Mouse (Mus musculus) large intestine, adult 2 months (tissue): ENCODE data around the gene Cckbr. TPM values are rescaled to one million over a fixed set of nuclear protein-coding genes. Genes with fewer than 3 reads are reported as not detected.
"Not testable (repeated sequence)": the region's sequence is repeated elsewhere in the genome, so short reads cannot be mapped to it uniquely, and the experiment has no call there.

Experiments used
- DNase-seq: peaks from one replicate; pipeline ENCODE4 v3.0.0-alpha.2; 2012; ENCODE audit warnings: low read depth, low spot score
- WGBS: fragments of 180-500 bp; shearing (Covaris S2); methylation state at CpG from one replicate; pipeline ENCODE4 v1.1.7; 2018; 5-methylcytosine and 5-hydroxymethylcytosine counted together
- polyA plus RNA-seq: library from polyadenylated mRNA; depleted of rRNA; stranded (reverse); fragments of >200 nt; gene quantifications from 2 replicates; pipeline ENCODE4 v1.2.3, GENCODE M21; 2012

Gene Cckbr
- polyA plus RNA-seq, 1 experiment: not detected

DNA sequence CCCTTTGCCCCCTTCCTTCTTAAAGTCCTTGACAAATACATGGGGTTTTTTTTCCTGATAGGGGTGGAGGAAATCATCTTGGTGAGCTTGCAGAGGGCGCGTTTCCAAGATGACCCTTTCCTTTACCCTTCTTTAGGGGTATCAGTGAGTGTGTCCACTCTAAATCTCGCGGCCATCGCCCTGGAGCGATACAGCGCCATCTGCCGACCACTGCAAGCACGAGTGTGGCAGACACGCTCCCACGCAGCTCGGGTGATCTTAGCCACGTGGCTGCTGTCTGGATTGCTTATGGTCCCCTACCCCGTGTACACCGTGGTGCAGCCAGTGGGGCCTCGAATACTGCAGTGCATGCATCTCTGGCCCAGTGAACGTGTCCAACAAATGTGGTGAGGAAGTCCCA is 8.3 kb downstream of the Cckbr start:
- whole genome bisulfite sequencing: 86% methylated on average over 17 of the region's 17 CpGs

DNA sequence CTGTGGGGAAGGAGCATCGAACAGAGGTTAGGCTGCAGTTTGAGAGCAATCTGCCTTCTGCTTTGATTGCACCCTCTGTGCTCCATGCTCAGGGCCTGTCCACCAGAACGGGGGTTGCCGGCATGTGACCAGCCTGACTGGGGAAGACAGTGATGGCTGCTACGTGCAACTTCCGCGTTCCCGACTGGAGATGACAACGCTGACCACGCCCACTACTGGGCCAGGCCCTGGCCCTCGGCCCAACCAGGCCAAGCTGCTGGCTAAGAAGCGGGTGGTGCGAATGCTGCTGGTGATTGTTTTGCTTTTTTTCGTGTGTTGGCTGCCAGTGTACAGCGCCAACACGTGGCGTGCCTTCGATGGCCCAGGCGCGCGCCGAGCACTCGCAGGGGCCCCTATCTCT is 9.3 kb downstream of the Cckbr start:
- DNase-seq: no peak
- WGBS: 84% methylated on average over 22 of the region's 22 CpGs

More for the DNA sequence above, 8.3 kb downstream of the Cckbr start:
- DNase-seq: no peak

DNA sequence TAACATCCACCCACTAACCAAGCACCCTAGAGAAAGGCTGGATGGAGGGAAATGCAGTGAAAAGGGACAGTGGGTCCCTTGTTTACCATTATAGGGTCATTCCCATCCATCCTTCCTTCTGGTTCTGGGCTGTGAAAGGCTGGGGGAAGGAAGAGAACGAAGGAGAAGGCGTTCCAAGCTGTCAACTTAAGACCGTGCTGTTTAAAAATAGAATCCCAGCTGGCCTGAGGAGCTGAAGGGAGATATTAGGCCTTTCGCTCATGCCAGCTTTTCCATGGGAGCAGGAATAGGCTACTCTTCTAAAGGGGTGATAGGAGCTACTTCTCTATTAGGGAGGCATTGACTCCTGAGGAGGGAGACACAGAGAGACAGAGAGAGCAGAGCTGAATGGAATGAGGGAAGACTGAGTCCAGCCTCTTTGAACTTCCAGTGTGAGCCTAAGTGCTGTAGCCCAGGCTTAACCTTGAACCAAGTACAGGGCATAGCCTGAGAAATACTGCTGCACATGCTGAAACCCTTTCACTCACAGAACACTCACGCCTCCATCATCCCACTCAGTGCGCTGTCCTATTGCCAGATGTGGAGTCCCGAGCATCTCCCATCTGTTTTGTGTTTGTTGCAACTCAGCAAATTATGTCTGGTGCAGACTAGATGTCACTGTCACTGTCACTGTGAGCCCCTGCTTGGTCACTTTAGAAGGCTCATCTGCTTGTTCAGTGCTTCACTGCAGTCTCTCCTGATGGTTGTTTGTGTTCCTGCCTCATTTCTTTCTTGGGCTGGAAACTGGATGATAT is 12.6 kb downstream of the Cckbr start:
- DNase-seq: no peak
- 71% methylated on average over 7 of the region's 7 CpGs for whole genome bisulfite sequencing

DNA sequence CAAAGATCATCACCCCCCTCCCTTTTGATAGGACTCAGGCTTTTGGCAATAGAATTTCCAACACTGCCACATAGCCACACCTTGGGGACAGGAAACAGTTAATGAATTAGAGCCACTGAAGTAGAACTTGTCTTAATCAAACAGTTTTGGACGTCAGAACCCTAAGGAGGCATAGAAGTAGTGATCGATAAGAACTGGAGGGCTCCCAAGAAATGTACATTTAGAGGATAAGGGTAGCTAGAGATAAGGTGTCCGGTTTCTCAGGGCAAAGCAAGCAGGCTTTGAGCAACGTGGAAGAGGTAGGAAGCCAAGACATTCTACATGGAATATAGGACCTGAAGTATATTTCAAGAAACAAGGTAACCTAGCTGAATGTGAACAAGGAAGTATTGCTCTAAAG is 15.9 kb downstream of the Cckbr start:
- 48% methylated on average over 4 of the region's 4 CpGs for WGBS
- no peak for DNase-seq

DNA sequence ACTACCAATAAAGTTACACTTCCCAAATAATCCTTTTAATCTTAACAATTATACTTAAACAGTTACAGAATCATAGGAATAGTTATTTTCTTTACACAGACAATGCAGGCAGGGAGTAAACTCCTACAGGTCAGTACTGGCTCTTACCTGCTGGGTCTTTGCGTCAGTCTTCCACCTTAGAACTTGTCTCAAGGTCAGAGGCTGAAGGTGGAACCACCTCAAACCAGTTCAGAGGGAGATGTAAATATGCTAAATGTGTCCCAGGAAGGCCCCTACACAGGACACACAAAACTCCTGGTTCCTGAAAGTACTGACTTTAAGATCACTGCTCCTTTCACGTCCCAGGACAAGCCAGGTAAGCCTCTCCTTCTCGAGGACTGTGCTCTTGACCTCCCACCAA is 19.5 kb downstream of the Cckbr start:
- DNase-seq: no peak
- whole genome bisulfite sequencing: 55% methylated on average over 3 of the region's 3 CpGs

DNA sequence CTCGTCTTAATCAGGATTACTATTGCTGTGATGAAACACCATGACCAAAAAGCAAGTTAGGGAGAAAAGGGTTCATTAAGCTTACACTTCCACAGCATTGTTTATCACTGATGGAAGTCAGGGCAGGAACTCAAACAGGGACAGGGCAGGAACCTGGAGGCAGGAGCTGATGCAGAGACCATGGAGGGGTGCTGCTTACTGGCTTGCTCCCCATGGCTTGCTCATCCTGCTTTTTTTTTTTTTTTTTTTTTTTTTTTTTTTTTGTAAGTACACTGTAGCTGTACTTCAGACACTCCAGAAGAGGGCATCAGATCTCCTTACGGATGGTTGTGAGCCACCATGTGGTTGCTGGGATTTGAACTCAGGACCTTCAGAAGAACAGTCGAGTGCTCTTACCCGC is 27.8 kb downstream of the Cckbr start:
- WGBS: 85% methylated on average over 4 of the region's 4 CpGs
- not testable (repeated sequence) for DNase-seq

DNA sequence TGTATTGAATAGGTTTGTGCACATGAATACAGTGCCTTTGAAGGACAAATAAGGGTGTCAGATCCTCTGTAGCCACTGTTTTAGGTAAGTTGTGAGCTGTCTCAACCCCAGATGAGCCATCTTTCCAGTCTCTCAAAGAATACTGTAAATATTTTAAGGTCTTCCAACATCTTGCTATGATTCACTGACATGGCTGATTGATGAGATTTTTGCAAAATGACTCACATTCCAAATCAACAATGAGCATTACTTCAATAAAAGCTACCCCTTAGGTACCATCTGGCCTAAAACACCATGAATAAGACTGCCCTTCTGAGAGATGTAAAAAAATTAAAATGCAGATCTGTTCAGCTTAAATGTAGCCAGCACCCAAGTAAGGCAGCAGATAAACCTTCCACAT is 33.0 kb downstream of the Cckbr start:
- no peak for DNase-seq

DNA sequence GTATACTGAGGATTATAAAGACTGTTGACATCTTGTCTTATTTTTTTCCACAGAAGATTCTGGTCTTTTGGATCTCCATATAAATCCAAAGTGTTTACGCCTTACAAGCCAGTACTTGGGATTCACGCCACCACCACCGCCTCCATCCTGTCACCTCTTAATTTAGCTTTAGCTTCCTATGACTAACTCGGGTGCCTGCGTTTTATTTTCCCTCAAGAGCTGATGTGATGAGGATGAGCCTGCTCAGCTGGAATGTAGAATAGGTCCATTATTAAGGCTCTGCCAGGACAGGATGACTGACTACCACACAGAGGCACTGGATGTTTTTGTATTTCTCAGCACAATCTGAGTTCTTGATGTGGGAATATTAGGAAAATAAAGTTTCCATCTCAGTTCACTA is 40.0 kb downstream of the Cckbr start:
- whole genome bisulfite sequencing: 72% methylated on average over 5 of the region's 5 CpGs
- DNase-seq: not testable (repeated sequence)

DNA sequence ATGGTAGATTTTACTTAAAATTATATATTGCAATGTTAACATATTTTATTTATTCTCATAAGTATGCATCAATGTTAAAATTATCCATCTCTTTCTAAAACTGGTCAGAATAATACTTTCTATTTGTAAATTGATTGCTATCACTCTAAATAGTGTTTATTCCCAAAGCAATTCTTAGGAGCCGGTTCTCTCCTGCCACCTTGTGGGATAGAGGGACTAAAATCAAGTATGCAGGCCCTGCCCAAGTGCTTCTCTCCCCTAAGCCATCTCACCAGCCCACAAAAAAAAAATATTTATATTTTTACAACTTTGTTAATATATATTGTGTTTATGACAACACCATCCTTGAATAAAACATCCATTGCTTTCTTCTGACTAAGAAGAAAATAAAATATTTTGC is 47.1 kb downstream of the Cckbr start:
- WGBS: 44% methylated on average over 1 of the region's 1 CpGs
- no peak for DNase-seq

DNA sequence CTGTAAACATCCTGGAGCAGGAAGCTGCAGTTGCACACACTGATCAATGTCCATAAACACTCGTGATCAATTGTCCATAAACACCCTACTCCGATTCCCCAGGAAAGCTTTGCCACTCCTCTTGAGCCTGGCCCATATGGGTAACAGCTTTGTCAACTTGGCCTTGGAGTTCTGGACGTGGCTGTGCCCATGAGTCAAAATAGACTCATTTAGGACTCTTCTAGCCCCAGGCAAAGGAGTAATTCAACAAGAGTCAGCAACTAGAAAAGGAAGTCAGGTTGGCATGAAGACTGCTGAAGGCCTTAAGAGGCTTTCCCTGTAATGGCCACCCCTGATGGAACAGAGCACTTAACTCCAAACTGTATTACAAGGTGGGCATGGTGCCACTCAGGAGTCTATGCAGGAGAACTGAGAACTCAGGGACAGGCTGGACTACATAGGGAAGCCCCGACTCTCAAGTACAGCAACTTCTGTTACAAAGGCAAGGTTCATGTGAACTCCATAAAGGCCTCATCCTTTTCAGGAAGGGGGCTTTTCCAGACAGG is 49.3 kb downstream of the Cckbr start:
- no peak for DNase-seq
- 54% methylated on average over 4 of the region's 4 CpGs for WGBS

DNA sequence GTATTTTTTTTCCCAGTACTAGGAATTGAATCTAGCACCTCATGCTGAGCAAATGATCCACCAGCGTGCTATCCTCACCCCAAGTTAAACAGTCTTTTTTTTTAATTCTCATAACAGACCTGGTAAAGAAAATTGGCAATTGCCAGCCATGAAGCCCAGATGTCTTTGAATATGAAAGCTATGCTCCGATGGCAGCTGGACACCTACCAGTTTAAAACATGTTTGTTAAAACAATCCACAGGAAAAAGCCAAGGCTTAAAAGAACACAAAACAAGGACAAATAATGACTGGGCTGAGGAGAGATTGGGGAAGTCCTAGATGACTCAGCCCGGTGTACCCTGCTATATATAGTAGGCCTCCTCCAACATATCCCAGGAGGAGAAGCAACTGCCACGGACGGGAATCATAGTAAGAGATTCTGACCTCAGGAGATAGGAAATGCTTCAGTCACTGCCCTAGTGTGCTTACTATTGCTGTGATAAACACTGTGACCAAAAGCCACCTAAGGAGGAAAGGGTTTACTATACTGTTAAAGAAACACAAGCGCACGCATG is 49.9 kb downstream of the Cckbr start:
- no peak for DNase-seq
- 70% methylated on average over 7 of the region's 7 CpGs for WGBS

DNA sequence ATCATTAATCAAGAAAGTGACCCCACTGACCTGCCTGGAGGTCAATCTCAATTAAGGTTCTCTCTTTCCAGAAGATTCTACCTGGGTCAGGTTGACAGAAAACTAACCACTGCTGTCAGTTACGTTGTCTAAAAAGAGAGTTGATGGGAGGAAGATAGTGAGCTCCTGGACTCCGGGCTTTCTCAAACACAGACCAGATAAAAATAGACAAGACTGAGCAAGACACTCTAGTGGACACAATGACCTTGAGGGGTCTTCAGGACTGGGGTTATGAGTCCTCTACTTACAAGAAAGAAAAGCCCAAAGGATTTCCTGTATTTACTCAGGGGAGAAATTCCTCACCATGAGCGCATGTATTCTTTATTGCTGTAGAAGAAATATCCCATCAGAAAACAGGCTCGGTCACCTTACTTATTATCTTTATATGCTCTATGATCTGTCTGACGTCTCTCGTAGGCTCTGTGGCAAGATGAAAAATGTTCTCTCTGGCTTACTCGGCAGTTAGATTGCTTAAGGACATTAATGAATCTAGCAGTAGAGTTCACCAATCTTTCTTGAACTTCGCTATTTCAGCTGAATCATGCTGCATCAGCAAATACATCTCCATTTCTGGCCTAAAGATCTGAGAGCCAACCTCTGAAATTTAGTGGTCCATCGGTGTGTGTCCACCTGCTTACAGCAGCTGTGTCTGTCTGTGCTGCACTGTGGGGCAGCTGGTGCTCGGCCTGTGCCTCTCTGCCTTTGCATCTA is 51.3 kb downstream of the Cckbr start:
- 60% methylated on average over 10 of the region's 10 CpGs for WGBS
- no peak for DNase-seq

DNA sequence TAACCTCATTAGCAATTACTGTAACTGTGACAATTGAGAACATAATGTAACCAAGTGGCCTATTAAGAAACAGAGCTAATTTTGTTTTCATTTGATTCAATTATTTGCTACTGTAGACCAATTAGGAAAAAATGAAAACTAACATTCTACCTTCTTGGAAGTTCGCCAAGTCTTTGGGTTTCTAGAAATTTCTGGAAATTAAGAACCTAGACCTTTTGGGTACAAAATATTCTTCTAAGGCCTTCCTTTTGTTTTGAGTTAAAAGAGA is 51.8 kb downstream of the Cckbr start:
- 92% methylated on average over 1 of the region's 1 CpGs for WGBS
- no peak for DNase-seq

DNA sequence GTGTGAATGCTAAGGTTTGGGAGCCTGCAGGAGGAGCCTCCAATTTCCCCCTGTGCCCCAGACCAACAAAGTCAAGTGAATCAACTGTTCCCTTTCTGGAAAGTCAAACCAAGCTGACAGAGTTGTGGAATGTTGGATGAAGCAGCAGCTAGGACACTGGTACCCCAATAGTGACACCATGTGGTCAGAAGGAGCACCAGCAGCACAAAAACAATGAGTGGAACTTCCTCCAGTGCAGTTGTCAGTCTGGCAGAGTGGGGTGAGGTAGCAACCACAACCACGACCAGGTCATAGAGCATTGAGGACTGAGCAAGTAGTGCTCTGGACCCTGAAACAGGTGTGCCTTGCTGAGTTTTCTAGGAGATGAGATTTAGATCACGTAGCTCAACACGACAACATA is 52.3 kb downstream of the Cckbr start:
- no peak for DNase-seq
- 64% methylated on average over 3 of the region's 3 CpGs for WGBS

DNA sequence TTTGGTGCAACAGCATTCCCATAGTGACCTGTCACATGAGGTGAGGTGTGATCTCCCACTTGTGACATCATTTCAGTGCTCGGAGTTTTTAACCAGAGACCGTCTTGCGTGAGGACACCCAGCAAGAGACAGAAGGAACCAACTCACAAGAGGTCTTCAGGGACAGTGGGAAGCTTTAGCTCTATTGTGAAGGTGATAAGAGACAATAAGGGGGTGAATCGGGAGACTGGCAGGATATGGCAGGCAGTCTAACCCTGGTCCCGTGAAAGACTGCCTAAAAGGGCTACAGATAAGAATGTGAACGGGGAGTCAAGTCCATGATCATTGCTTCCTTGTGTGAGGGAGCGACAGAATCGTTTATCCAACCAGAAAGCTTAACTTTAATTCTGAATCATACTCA is 52.8 kb downstream of the Cckbr start:
- no peak for DNase-seq
- WGBS: 79% methylated on average over 8 of the region's 8 CpGs

DNA sequence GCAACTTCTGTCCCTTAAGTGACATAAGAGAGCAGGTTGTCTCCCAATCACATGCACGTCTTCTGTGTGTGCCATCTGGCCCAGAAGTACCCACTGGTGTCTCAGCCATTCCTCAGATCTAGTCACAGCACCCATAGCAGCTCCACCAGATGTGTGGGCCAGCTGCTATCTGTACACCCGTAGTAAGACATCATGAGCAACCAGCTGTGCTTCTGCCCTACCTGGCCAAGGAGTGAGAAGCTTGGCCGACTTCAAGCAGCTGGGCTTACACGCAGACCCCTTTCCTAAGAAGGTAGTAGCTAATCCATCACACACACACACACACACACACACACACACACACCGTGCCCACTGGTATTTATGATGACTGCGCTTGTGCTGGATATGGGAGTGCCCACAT is 53.7 kb downstream of the Cckbr start:
- 73% methylated on average over 6 of the region's 6 CpGs for WGBS
- DNase-seq: no peak

DNA sequence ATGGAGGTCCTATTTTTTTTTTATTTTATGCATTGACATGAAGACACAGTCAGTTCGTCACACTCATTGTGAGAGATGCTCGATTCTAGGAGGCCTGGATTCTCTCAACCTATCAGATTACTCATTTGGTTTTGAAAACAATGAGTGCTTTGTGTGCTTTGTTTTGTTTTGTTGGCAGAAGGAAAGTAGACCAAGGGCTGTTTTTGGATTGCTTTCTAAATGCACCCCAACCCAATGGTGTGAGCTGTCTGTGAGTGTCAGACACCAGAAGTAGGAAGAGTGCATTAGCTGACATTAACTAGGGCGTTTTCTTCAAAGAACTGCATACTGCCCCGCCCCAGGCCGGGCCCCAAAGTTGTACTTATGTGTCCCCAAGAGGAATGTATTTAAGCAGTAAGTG is 54.5 kb downstream of the Cckbr start:
- no peak for DNase-seq
- 45% methylated on average over 5 of the region's 5 CpGs for WGBS

DNA sequence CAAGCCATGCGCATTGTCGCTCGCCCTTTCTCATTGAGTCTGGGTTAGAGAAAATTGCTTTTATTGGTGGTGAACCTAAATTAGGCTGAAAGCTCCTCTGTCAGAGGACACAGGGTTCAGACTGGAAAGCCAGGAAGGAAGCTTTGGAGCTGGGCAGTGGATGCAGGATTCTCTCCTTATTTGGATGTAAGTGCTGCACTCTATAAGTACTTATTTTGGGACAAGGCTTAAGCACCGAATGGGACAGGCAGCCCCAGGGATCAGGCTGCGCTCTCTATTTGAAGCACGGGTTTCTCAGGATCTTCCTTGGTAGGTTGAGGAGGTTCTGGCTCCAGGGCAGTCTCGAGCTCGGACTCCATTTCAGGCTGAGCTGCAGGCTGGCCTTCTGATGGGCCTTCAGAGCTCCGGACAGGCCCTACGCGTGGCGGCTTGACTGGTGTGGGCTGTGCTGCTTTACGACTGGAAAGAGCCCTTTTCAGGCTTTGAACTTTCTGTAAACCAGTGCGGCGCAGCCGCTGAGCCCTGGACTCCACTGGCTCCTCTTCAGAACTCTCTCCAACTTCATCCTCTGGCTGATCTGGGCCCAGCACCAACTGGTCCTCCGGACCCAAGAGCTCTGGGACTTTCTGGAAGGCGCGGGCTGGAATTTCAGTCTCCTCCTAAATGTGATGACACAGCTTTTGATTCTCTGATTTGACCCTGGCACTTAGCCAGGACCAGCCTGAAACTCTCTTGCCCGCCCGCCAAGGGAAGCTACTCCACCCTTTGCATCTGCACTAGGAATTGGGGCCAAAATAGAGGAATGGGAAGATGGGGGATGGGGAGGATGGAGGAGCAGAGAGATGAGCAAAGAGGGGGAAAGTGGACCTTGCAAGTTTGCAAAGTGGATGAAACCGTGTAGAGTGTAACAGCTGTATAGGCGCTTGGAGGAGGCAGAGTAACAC is 55.3 kb downstream of the Cckbr start:
- no peak for DNase-seq
- WGBS: 54% methylated on average over 23 of the region's 23 CpGs

DNA sequence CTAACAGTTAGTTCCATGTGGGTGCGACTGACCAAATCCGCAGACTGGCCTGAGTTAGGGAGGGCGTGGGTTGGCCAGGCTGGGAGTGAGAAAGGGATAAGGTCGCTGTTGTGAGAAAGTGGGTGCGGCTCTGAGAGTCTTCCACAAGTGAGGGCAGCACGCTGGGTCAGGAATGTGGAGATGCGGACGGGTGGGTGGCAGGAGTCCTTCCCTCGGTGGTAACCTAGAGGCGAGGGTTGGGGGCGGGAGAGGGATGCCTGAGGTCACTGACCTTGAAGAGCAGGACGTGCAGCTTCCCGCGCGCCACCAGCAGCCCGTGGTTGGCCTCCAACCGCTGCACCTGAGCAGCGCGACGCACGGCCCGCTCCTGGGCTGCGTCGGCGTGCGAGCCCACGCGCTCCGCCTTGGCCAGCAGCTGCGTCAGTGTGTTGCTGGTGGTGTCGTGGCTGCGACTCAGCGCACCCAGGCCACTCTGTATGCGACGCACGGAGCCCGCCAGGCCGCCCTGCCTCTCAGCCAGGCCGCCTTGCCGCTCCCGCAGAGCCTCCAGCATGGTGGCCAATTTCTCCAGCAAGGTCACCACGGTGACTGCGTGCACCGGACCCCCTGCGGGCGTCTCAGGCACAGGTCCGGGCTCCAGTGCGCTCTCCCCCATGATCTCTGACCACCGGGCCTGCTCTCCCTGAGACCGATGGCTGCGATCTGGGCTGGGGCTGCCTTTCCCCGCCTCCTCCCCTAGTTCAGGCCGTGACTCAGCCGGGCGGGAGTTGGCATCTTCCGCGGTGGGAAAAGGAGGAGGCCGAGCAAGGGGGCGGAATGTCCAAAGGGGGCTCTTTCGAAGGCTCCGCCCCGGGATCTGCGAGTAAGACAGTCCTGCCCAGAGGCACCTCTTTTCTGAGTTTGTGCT is 56.2 kb downstream of the Cckbr start, which contains the start of gene Cavin3:
Gene Cavin3, minus strand, starts transcription at position 796 of the 907 bp plus-strand sequence.
- 3% methylated on average over 63 of the region's 63 CpGs for WGBS
- DNase-seq: no peak
